Mouse (Mus musculus): Measurements from ENCODE around the gene Hint3. TPM values are rescaled to one million over a fixed set of nuclear protein-coding genes. Genes with fewer than 3 reads are reported as not detected.
"Not testable (repeated sequence)": the region's sequence is repeated elsewhere in the genome, so short reads cannot be mapped to it uniquely, and the experiment has no call there.

The Hint3 gene
- 10 to 100 TPM; 36.7 to 43.6 TPM for total RNA-seq (2021)
- long read RNA-seq, experiment 1, transcript Hint3-203 (5 exons, 875 nt), result major isoform, 28 of 34 reads
- long read RNA-seq, experiment 1, partial matches to known transcripts, result 0 of 34 reads
- long read RNA-seq, experiment 1, other reads (novel, unspliced or antisense), result 5 of 34 reads
- long read RNA-seq, experiment 2, transcript Hint3-203 (5 exons, 875 nt), result major isoform, 31 of 32 reads
- long read RNA-seq, experiment 2, partial matches to known transcripts, result 0 of 32 reads
- long read RNA-seq, experiment 2, other reads (novel, unspliced or antisense), result 0 of 32 reads

DNA sequence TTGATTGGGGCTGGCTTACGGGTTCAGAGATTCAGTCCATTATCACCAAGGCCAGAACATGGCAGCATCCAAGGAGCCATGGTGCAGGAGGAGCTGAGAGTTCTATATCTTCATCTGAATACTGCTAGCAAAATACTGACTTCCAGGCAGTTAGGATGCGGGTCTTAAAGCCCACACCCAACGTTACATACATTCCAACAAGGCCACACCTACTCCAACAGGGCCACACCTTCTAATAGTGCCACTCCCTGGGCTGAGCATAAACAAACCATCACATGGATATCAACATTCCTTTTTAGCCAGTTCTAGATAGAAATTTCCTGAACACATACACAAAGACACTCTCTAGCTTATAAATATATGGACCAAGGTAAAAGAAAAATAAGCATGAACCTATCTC is at the start of gene Hint3:
Hint3 (minus strand) TSS at position 120 of the 400 bp plus-strand sequence.
- no peak for DNase-seq

DNA sequence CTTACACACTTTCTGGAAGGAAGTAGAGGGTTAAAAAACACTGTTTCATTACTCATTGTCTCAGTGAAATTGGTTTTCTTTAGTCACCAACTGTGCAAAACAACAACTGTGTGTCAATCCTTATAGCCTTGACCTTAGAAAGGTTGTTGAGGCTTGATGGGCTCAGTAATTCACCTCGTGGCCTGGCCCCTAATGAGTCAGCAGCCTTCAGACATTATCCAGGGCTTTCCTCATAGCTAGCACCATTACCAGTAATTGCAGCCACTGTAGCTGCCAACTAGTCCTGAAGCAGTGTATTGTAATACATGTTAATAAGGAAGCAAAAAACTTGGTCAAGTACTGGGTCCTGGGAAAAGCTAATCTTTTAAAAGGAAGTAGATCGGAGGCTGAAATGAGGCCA is 48.6 kb upstream of the Hint3 start:
- no peak for DNase-seq

- DNase-seq, result no peak
These were observed 45.4 kb upstream of the Hint3 start for GRCm38 (mm10) chr10:30674825-30675224.

- no peak for DNase-seq
These were observed 37.1 kb upstream of the Hint3 start for GRCm38 (mm10) chr10:30666580-30666979.

DNA sequence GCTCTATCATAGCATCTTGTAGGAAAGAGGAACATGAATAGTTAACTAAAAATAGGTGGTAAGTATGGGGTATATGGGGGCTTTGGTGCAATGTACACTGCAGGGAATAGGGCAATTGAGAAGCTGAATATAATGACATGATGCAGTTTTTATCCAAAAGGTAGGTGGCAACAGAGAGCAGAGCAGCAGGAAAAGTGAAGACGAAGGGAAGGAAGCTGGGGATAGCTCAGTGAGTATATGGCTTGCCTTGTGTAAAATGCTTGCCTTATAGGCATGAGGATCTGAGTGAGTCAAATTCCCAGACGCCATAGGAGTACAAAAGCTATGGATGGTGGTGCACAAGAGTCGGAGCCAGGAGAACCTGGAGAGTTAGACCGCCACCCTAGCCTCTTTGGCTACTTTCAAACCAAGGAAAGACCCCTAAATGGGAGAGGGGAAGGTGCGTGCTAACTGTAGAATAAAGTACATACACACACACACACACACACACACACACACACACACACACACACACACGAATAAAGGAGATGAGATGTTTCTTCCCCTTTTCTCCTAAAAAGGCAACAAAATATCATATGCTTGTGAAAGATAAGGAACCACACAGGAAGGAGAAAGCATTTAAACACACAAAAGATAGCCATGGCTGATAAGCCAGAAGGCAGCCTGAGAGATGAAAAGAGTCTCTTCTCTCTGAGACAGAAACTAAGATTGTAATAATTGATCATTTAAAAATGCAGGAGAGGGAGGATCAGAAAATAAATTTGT is 31.3 kb upstream of the Hint3 start:
- no peak for DNase-seq

GRCm38 (mm10) chr10:30655655-30656054 is 26.2 kb upstream of the Hint3 start:
- DNase-seq, result no peak

DNA sequence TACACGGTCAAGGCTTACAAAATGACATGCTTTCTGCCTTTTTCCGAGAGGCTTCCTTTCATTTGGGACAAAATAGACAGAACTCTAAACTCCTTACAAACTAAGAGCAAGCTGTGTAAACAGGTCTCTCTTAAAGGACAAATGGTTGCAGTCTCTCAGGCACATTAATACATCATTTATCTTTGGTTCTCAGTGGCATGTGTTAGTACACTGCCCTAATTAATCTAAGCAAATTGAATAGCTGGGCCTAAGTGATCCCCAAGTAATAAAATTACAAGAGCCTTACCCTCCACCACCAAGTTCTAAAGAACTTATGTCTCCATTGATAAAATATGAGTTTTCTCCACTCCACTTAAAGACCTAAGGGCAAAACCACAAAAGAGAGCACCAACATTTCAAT is 18.2 kb upstream of the Hint3 start:
- DNase-seq, result no peak

DNA sequence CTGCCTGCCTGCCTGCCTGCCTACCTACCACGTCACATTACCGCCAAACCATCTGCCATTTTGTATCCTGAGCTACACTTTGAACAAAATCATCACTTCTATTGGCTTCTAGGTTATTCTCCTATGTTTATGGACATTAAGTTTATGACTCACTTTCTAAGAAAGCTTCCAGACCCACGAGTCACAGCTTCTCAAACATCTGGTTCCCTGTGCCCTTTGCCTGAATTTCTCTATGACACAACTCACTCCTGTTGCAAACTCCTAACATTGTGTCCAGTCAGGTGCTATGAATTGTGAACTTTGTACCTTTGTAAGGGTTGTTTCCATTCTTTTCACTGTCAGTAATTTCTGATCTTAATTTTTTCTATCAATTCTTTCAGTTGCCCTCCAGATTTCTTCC is 8.8 kb upstream of the Hint3 start:
- DNase-seq, result no peak

- DNase-seq, result not testable (repeated sequence)
These were observed 7.2 kb upstream of the Hint3 start for GRCm38 (mm10) chr10:30636474-30637154.

DNA sequence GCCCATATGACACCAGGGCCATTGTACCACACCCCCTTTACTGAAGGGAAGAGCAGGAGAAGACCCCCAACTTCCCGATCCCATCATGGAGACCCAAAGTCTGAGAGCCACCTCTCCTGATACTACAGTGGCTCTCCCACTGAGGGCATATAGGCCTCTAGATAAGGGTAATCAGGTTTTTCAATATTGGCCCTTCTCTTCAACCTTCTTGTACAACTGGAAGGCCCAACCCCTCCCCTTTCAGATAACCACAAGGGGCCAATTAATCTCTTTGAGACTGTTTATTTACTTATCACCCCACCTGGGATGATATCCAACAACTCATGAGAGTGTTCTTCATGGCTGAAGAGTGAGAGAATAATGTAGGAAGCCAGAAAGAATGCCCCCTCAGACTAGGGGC is 3.3 kb upstream of the Hint3 start:
- no peak for DNase-seq

DNA sequence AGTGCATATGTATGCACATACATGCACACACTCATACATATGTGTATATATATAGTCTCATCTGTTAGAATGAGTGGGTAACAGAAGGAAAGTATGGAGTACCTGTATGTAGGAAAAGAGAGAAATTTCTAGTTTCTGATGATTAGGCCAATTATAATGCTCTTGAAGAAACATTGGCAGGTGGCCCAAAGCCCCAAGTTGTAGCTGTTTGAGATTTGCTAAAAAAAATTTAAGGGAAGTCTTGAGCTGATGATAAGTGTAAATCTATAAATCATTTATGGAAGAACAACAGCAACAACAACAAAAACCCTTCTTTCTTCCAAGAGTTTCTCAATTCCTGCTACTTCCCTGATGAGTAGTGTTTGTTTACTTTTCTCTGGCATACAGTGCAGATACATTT is 545 bp upstream of the Hint3 start:
- no peak for DNase-seq

- not testable (repeated sequence) for DNase-seq
These were observed 988 bp downstream of the Hint3 start for GRCm38 (mm10) chr10:30628444-30628843.

GRCm38 (mm10) chr10:30627548-30627947 is 1.9 kb downstream of the Hint3 start:
- DNase-seq, result no peak

GRCm38 (mm10) chr10:30624161-30625019 is 5.0 kb downstream of the Hint3 start:
- no peak for DNase-seq

DNA sequence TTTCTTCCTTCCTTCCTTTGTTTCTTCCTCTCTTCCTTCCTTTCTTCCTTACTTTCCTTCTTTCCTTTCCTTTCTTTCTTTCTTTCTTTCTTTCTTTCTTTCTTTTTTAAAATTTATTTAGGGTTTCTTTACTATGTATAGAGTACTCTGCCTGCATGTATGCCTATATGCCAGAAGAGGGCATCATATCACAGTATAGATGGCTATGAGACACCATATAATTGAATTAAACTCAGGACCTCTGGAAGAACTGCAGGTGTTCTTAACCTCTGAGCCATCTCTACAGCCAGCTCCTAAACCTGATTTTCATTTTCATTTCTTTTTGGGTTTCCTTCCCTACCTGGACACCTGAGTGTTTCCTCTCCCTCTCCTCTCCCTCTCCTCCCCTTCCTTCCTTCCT is 6.5 kb downstream of the Hint3 start:
- no peak for DNase-seq

DNA sequence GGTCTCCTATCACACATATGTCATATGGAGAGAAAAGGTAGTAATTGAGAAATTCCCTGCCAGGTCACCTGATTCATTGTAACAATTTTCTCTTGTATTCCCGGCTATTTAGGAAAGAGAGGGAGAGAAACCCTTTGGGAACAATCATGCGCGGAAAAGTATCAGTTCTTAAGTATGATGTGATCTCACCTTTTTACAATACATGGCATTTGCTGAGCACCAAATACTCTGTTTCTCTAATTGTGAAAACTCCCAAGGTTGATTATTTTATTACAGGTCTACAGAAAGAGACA is 10.6 kb downstream of the Hint3 start:
- no peak for DNase-seq

- DNase-seq, result peak; percentile 98
These were observed 11.1 kb downstream of the Hint3 start for GRCm38 (mm10) chr10:30618091-30618917.

DNA sequence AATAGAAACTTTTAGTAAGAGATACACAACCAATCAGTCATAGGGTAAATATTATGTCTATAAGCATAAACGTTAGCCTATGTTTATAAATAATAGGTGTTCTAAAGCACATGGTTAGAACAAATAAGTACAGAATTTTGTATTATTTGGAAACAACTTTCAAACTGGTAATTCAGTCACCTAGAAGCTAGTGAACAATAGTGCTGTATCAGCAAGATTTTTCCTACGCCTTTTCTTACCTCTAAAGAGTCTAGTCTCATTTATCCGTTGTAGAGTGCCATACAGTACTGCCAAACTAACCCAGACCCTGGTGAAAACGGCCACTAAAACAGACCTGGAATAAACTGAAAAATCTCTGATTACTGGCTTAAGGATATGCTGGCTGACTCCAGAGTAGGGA is 16.4 kb downstream of the Hint3 start:
- DNase-seq, result no peak

DNA sequence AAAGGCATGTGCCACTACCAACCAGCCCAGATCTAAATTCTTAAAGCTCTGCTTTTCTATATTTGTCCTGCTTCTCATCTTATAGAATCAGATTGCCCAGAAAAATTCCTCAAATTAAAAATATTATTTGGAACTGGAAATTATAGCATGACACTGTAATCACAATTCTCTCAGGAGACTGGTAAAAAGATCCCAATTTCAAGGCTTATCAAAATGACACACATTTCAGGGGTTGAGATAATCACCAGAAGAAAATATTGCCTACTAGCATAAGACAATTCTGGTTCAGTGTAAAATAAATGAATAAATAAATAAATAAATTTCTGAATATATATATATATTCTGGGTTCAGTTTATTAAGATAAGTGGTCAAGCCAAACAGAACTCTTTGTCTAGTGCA is 19.8 kb downstream of the Hint3 start:
- DNase-seq, result no peak

GRCm38 (mm10) chr10:30608109-30608508 is 21.3 kb downstream of the Hint3 start:
- DNase-seq, result no peak

GRCm38 (mm10) chr10:30600542-30600966 is 28.9 kb downstream of the Hint3 start, which contains the start of gene Trmt11:
Gene Trmt11, minus strand, starts transcription at chr10:30600749.
- peak; percentile 88 for DNase-seq
